ENCODE assay signal across 24 mouse cellular contexts in genomic region chr14:49008399-49009189, GRCm38 (mm10). TPM values are rescaled to one million over a fixed set of nuclear protein-coding genes. Genes with fewer than 3 reads are reported as not detected.
DNase-seq lines count a peak whose midpoint lies in the region; ATAC-seq lines count a peak whose summit lies in the region.
"Had no signal": no experiment of that assay in that cellular context is flagged by ENCODE, and none has a peak within 500 bp of the region (broad histone marks: within the 10 kb centered on the region; RNA-seq: fewer than 3 reads in every experiment).

No protein-coding gene starts in this region.

- no peaks in the 10 kb centered on the region for H3K9me3 ChIP-seq in lung, embryonic 16.5 days (ENCODE audit: control insufficient read depth, low read length)
- H3K9me3 ChIP-seq in stomach, embryonic 14.5 days (ENCODE audit: control insufficient read depth, low read depth, low read length), result no peaks in the 10 kb centered on the region
- H3K9me3 ChIP-seq in stomach, embryonic 16.5 days (replicated peaks; ENCODE audit: control insufficient read depth, low read length), result no peaks in the 10 kb centered on the region
- H3K9me3 ChIP-seq: embryonic facial prominence, embryonic 10.5 days; embryonic facial prominence, embryonic 12.5 days; forebrain, embryonic 13.5 days; G1E had no signal

- no peak overlapping the region for H3K9ac ChIP-seq in lung, embryonic 16.5 days (ENCODE audit: low read length)
- H3K9ac ChIP-seq in stomach, embryonic 14.5 days (replicated peaks; ENCODE audit: low read depth, low read length), result no peak overlapping the region
- H3K9ac ChIP-seq in stomach, embryonic 16.5 days (ENCODE audit: low read length), result no peak overlapping the region
- H3K9ac ChIP-seq: embryonic facial prominence, embryonic 12.5 days; forebrain, embryonic 13.5 days had no signal

- H3K4me3 ChIP-seq in lung, embryonic 16.5 days (ENCODE audit: low read length), result no peak overlapping the region
- H3K4me3 ChIP-seq in stomach, embryonic 14.5 days (ENCODE audit: low read depth, low read length), result no peak overlapping the region
- H3K4me3 ChIP-seq in stomach, embryonic 16.5 days (replicated peaks; ENCODE audit: low read length), result no peak overlapping the region
- H3K4me3 ChIP-seq: embryonic facial prominence, embryonic 10.5 days; embryonic facial prominence, embryonic 12.5 days; forebrain, embryonic 13.5 days had no signal

- intact Hi-C loops in heart, postnatal 14 days (cut with DNase I), result no loop called here

- H3K4me2 ChIP-seq in lung, embryonic 16.5 days (ENCODE audit: low read depth, low read length), result no peak overlapping the region
- H3K4me2 ChIP-seq in stomach, embryonic 14.5 days (replicated peaks; ENCODE audit: low read depth, low read length), result no peak overlapping the region
- no peak overlapping the region for H3K4me2 ChIP-seq in stomach, embryonic 16.5 days (ENCODE audit: low read depth, low read length)
- H3K4me2 ChIP-seq: embryonic facial prominence, embryonic 12.5 days; forebrain, embryonic 13.5 days had no signal

- H3K27ac ChIP-seq in lung, embryonic 16.5 days (ENCODE audit: low read length), result peak overlapping the region; percentile 43; the same call in 1 of the 2 replicates
- H3K27ac ChIP-seq in stomach, embryonic 14.5 days (ENCODE audit: low read length), result no peak overlapping the region
- no peak overlapping the region for H3K27ac ChIP-seq in stomach, embryonic 16.5 days (ENCODE audit: low read length)
- H3K27ac ChIP-seq: embryonic facial prominence, embryonic 10.5 days; embryonic facial prominence, embryonic 12.5 days; forebrain, embryonic 13.5 days had no signal

- H3K4me1 ChIP-seq in lung, embryonic 16.5 days (replicated peaks; ENCODE audit: control insufficient read depth, insufficient read depth, low read length), result no peaks in the 10 kb centered on the region
- H3K4me1 ChIP-seq in stomach, embryonic 14.5 days (ENCODE audit: control insufficient read depth, insufficient read depth, low read length), result no peaks in the 10 kb centered on the region
- no peaks in the 10 kb centered on the region for H3K4me1 ChIP-seq in stomach, embryonic 16.5 days (ENCODE audit: control insufficient read depth, insufficient read depth, low read length)
- H3K4me1 ChIP-seq: embryonic facial prominence, embryonic 10.5 days; embryonic facial prominence, embryonic 12.5 days; forebrain, embryonic 13.5 days had no signal

- no peaks in the 10 kb centered on the region for H3K27me3 ChIP-seq in lung, embryonic 16.5 days (ENCODE audit: control insufficient read depth, insufficient read depth, low read depth, low read length)
- no peaks in the 10 kb centered on the region for H3K27me3 ChIP-seq in stomach, embryonic 14.5 days (ENCODE audit: control insufficient read depth, insufficient read depth, low read length)
- no peaks in the 10 kb centered on the region for H3K27me3 ChIP-seq in stomach, embryonic 16.5 days (ENCODE audit: control insufficient read depth, insufficient read depth, low read length)
- H3K27me3 ChIP-seq: CH12.LX; embryonic facial prominence, embryonic 12.5 days; forebrain, embryonic 13.5 days; Patski had no signal

- peak; percentile 28 for DNase-seq in heart, adult 11 months
- no peak for DNase-seq in heart, postnatal 14 days
- DNase-seq in lung, postnatal 36 days, result no peak
- DNase-seq in urinary bladder, adult 18-20 months (ENCODE audit: low spot score in 2 of 2), result no peak
- no peak for DNase-seq in natural killer cell, adult 2 months (ENCODE audit: low spot score in 2 of 2)
- DNase-seq: adrenal gland, adult 8-10 months; adrenal gland, postnatal 14 days; adrenal gland, postnatal 36 days; B cell, adult 2 months; cerebellum, adult 11-12 months; cerebellum, adult 2 months; cerebellum, adult 9-10 months; cerebellum, postnatal 25 days had no signal

- 61% methylated on average over 2 of the region's 2 CpGs for WGBS in lung, embryonic 16.5 days
- WGBS in stomach, embryonic 14.5 days, result 71% methylated on average over 2 of the region's 2 CpGs
- 68% methylated on average over 2 of the region's 2 CpGs for WGBS in stomach, embryonic 16.5 days

- H3K36me3 ChIP-seq in lung, embryonic 16.5 days (ENCODE audit: control insufficient read depth, insufficient read depth, low read length), result no peaks in the 10 kb centered on the region
- H3K36me3 ChIP-seq in stomach, embryonic 14.5 days (ENCODE audit: control insufficient read depth, insufficient read depth, low read length), result no peaks in the 10 kb centered on the region
- H3K36me3 ChIP-seq in stomach, embryonic 16.5 days (ENCODE audit: control insufficient read depth, insufficient read depth, low read length), result no peaks in the 10 kb centered on the region
- H3K36me3 ChIP-seq: embryonic facial prominence, embryonic 12.5 days had no signal

- peak; percentile 54; the same call in 1 of the 2 replicates for ATAC-seq in lung, embryonic 16.5 days (ENCODE audit: low read depth)
- 0 out of 2 replicates have a peak, but pooled peaks have one; percentile 56 for ATAC-seq in stomach, embryonic 14.5 days (ENCODE audit: insufficient number of reproducible peaks, insufficient read depth, low FRiP score, low read depth)
- ATAC-seq in stomach, embryonic 16.5 days (ENCODE audit: insufficient read depth, low FRiP score), result peak; percentile 21; the same call in 1 of the 2 replicates
- ATAC-seq: activated CD4-positive, CD25-positive, alpha-beta regulatory T cell, adult 4 months; CD4-positive, CD25-positive, alpha-beta regulatory T cell, adult 4 months; forebrain, embryonic 13.5 days; Patski had no signal

RNA-seq across cellular contexts. Expression of gene Ap5m1, which starts 57.3 kb away (rescaled TPM):
- total RNA-seq in heart, postnatal 14 days (2021), result 10 to 100 TPM; 12.3 to 13.2 TPM
- 24.3 and 24.7 TPM in 2 replicates for polyA plus RNA-seq in lung, embryonic 16.5 days (2015; fragmentation: Nextera tagmentation; extraction: Ambion mirVana)
- polyA plus RNA-seq in stomach, embryonic 14.5 days (2014; fragmentation: Nextera tagmentation; extraction: Ambion mirVana), result 26.6 and 29.1 TPM in 2 replicates
- polyA plus RNA-seq in stomach, embryonic 16.5 days (2015; fragmentation: Nextera tagmentation; extraction: Ambion mirVana), result 24.4 and 26.4 TPM in 2 replicates

RNA-seq across cellular contexts. Expression of gene Exoc5, which starts 57.9 kb away (rescaled TPM):
- total RNA-seq in heart, postnatal 14 days (2021), result 10 to 100 TPM; 25.0 to 25.4 TPM
- polyA plus RNA-seq in lung, embryonic 16.5 days (2015; fragmentation: Nextera tagmentation; extraction: Ambion mirVana), result 38.7 and 43.5 TPM in 2 replicates
- 48.2 and 51.5 TPM in 2 replicates for polyA plus RNA-seq in stomach, embryonic 14.5 days (2014; fragmentation: Nextera tagmentation; extraction: Ambion mirVana)
- 40.3 TPM in 2 replicates for polyA plus RNA-seq in stomach, embryonic 16.5 days (2015; fragmentation: Nextera tagmentation; extraction: Ambion mirVana)
